Mouse (Mus musculus): Measurements from ENCODE around the gene Bex6. TPM values are rescaled to one million over a fixed set of nuclear protein-coding genes. Genes with fewer than 3 reads are reported as not detected.
A peak's percentile ranks its signal among the peaks of the same experiment; 100 is the strongest.

The Bex6 gene
- total and polyA plus RNA-seq, 3 experiments, result not detected

DNA sequence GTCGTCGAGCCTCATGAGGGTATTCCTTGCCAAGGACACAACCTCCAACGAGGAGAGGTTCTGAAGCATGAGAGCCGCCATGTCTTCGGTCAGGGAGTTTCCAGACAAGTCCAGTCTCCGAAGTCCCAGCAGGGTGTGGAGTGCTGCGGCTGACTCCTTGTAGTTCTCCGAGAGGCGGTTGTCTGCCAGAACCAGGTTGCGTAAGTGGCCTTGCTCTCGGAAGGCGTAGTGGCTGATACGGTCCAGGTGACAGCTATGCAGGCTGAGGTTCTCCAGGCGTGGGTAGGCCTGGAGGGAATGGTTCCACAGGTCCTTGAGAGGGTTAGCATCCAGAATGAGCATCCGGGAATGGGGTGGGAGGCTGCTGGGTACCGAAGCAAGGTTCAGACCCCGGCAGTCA, 35.0 kb upstream of the Bex6 start:
- no peaks in the 10 kb centered on the region for H3K79me2 ChIP-seq (replicated peaks; ENCODE audit: control insufficient read depth, insufficient read depth, low read length)
- no peak overlapping the region for H3K27ac ChIP-seq
- no peak overlapping the region for H3K9ac ChIP-seq (ENCODE audit: low read depth, low read length)
- intact Hi-C loops (cut with DNase I), result no loop called here
- no peak overlapping the region for H3K4me3 ChIP-seq
- no peak for DNase-seq
- TF ChIP-seq EP300 (IDR thresholded peaks at IDR 0.05; ENCODE audit: insufficient read depth, low read depth, low read length), result no peak
- TF ChIP-seq CTCF (IDR thresholded peaks at IDR 0.05), result no peak
- TF ChIP-seq POLR2A (IDR thresholded peaks at IDR 0.05; ENCODE audit: insufficient read depth, low read depth, low read length), result no peak
- no peaks in the 10 kb centered on the region for H3K4me1 ChIP-seq (ENCODE audit: control insufficient read depth, insufficient read depth, low read length)
- WGBS, result 93% methylated on average over 17 of the region's 17 CpGs
- H3K27me3 ChIP-seq (ENCODE audit: control insufficient read depth, insufficient read depth, low read length), result no peaks in the 10 kb centered on the region
- H3K36me3 ChIP-seq (ENCODE audit: control insufficient read depth, insufficient read depth, low read length), result no peaks in the 10 kb centered on the region

DNA sequence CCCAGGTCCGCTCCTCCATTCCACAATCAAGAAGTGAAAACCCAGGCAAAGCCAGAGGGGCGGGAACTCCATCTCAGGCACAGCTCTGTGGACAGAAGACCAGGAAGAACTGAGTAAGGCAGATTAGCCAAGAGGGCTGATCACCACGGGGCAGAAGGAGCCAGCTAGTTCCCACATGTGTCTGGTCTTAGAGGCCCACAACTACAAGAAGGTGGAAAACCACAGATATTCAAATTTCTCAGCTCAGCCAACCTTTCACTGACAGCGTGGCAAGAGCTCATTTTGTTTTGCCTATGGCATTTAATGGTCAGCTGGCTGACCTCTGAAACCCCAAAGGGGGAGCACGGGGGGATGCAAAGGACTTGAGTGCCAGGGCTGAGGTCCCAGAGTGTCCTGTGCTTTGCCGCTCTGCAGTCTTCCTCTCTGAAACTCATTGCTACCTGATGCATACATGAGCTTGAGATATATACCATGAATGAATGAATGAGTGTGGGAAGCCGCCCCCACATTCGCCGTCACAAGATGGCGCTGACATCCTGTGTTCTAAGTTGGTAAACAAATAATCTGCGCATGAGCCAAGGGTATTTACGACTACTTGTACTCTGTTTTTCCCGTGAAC, 31.9 kb upstream of the Bex6 start:
- H3K4me3 ChIP-seq, result no peak overlapping the region
- no peaks in the 10 kb centered on the region for H3K4me1 ChIP-seq (ENCODE audit: control insufficient read depth, insufficient read depth, low read length)
- H3K79me2 ChIP-seq (replicated peaks; ENCODE audit: control insufficient read depth, insufficient read depth, low read length), result no peaks in the 10 kb centered on the region
- H3K27me3 ChIP-seq (ENCODE audit: control insufficient read depth, insufficient read depth, low read length), result no peaks in the 10 kb centered on the region
- DNase-seq, result no peak
- intact Hi-C loops (cut with DNase I), result no loop called here
- no peak overlapping the region for H3K9ac ChIP-seq (ENCODE audit: low read depth, low read length)
- peak overlapping the region; percentile 13 for H3K27ac ChIP-seq
- 63% methylated on average over 11 of the region's 13 CpGs for WGBS
- no peaks in the 10 kb centered on the region for H3K36me3 ChIP-seq (ENCODE audit: control insufficient read depth, insufficient read depth, low read length)
- TF ChIP-seq EP300 (IDR thresholded peaks at IDR 0.05; ENCODE audit: insufficient read depth, low read depth, low read length) (no peak), POLR2A (IDR thresholded peaks at IDR 0.05; ENCODE audit: insufficient read depth, low read depth, low read length) (no peak), CTCF (IDR thresholded peaks at IDR 0.05) (0 out of 2 replicates have a peak, but pooled peaks have one; percentile 16)

DNA sequence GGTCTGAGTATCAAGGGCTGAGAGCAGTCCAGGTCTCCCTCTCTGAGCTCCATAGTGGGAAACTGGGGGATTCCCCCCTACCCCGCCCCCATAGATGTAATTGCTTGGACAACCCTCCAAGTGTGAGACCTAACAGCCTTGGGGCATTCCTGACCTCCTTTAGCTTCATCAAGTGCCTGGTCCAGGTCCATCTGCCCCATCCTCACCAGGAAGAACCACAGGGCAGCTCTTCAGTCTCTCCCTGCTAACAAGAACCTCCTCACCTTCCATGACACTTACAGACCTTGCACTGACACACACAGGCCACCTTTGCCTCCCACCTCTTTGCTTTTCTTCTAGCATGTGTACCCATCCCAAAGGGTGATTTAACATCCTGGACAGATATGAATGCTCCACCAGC, 25.6 kb upstream of the Bex6 start:
- 84% methylated on average over 1 of the region's 1 CpGs for WGBS
- TF ChIP-seq CTCF (IDR thresholded peaks at IDR 0.05) (no peak), POLR2A (IDR thresholded peaks at IDR 0.05; ENCODE audit: insufficient read depth, low read depth, low read length) (no peak), EP300 (IDR thresholded peaks at IDR 0.05; ENCODE audit: insufficient read depth, low read depth, low read length) (no peak)
- intact Hi-C loops (cut with DNase I), result no loop called here
- H3K27ac ChIP-seq, result no peak overlapping the region
- H3K4me3 ChIP-seq, result no peak overlapping the region
- peaks cover 3% of the 10 kb centered on the region; the same call in 1 of the 2 replicates for H3K4me1 ChIP-seq (ENCODE audit: control insufficient read depth, insufficient read depth, low read length)
- no peak overlapping the region for H3K9ac ChIP-seq (ENCODE audit: low read depth, low read length)
- no peak for DNase-seq
- no peaks in the 10 kb centered on the region for H3K36me3 ChIP-seq (ENCODE audit: control insufficient read depth, insufficient read depth, low read length)
- no peaks in the 10 kb centered on the region for H3K27me3 ChIP-seq (ENCODE audit: control insufficient read depth, insufficient read depth, low read length)
- H3K79me2 ChIP-seq (replicated peaks; ENCODE audit: control insufficient read depth, insufficient read depth, low read length), result no peaks in the 10 kb centered on the region

DNA sequence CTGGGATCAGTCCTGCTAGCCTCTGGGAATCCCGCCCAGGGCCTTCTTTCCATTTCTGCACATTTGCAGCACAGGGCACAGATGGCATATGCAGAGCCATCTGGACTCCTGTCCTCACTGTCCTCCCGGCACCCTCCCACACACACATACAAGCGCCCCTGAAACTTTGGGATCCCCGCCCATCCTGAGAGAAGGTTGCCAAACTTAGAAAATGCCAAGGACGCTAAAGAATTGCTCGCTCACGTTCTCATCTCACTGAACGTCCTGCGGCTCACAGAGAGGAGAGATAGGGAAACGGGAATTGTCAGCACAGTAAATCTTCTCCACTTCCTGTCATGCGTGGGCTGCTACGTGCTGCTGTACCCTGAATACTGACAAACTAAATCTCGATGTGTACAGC, 25.2 kb upstream of the Bex6 start:
- TF ChIP-seq CTCF (IDR thresholded peaks at IDR 0.05), result no peak
- no peak for TF ChIP-seq EP300 (IDR thresholded peaks at IDR 0.05; ENCODE audit: insufficient read depth, low read depth, low read length)
- TF ChIP-seq POLR2A (IDR thresholded peaks at IDR 0.05; ENCODE audit: insufficient read depth, low read depth, low read length), result no peak
- Histone ChIP-seq H3K27me3 (ENCODE audit: control insufficient read depth, insufficient read depth, low read length) (no peaks in the 10 kb centered on the region), H3K36me3 (ENCODE audit: control insufficient read depth, insufficient read depth, low read length) (no peaks in the 10 kb centered on the region), H3K27ac (no peak overlapping the region), H3K4me1 (ENCODE audit: control insufficient read depth, insufficient read depth, low read length) (peaks cover 3% of the 10 kb centered on the region; the same call in 1 of the 2 replicates), H3K79me2 (replicated peaks; ENCODE audit: control insufficient read depth, insufficient read depth, low read length) (no peaks in the 10 kb centered on the region), H3K4me3 (no peak overlapping the region), H3K9ac (ENCODE audit: low read depth, low read length) (no peak overlapping the region)
- intact Hi-C loops (cut with DNase I), result no loop called here
- WGBS, result 19% methylated on average over 13 of the region's 13 CpGs
- no peak for DNase-seq

DNA sequence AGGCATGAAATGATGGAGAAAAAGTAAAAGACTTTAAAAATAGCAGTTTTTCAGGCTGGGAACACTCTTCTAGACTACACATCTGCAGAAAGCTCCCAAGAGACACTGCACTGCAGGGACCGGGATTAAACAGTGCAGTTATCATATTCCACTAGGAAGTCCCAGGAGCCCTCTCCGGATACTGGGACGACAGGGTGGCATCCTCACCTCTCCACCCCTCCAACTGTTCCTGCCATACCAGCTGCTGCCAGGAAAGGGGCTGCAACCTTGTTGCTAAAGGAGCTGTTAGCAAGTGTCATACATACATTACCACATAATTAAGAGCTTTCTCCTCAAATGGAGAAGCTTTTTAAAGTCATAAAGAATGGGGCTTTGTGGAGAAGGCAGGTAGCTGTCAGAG, 22.9 kb upstream of the Bex6 start:
- TF ChIP-seq CTCF (IDR thresholded peaks at IDR 0.05) (no peak), EP300 (IDR thresholded peaks at IDR 0.05; ENCODE audit: insufficient read depth, low read depth, low read length) (no peak), POLR2A (IDR thresholded peaks at IDR 0.05; ENCODE audit: insufficient read depth, low read depth, low read length) (no peak)
- no peak for DNase-seq
- no peak overlapping the region for H3K4me3 ChIP-seq
- no peaks in the 10 kb centered on the region for H3K36me3 ChIP-seq (ENCODE audit: control insufficient read depth, insufficient read depth, low read length)
- H3K79me2 ChIP-seq (replicated peaks; ENCODE audit: control insufficient read depth, insufficient read depth, low read length), result no peaks in the 10 kb centered on the region
- H3K4me1 ChIP-seq (ENCODE audit: control insufficient read depth, insufficient read depth, low read length), result peaks cover 3% of the 10 kb centered on the region; the same call in 1 of the 2 replicates
- intact Hi-C loops (cut with DNase I), result no loop called here
- H3K27me3 ChIP-seq (ENCODE audit: control insufficient read depth, insufficient read depth, low read length), result no peaks in the 10 kb centered on the region
- 28% methylated on average over 3 of the region's 3 CpGs for WGBS
- no peak overlapping the region for H3K9ac ChIP-seq (ENCODE audit: low read depth, low read length)
- H3K27ac ChIP-seq, result no peak overlapping the region

DNA sequence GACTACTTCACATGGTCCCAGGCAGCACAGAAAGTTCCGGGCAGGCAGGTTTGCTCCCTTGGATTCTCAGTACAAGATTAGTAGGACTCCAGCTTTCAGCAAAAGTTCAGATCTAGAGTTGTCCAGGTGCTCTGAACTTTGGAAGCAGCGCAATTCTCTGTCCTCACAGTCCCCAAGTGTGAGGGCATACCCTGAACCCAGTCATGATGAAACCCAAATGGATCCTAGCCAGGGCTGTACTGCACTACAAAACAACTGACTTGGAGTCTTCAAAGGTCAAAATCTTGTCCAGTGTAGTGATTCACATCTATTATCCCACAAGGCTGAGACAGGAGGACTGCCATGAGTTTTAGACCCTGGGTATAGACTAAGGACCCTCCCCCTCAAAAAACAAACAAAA, 22.3 kb upstream of the Bex6 start:
- no peak overlapping the region for H3K4me3 ChIP-seq
- H3K4me1 ChIP-seq (ENCODE audit: control insufficient read depth, insufficient read depth, low read length), result peaks cover 3% of the 10 kb centered on the region; the same call in 1 of the 2 replicates
- TF ChIP-seq EP300 (IDR thresholded peaks at IDR 0.05; ENCODE audit: insufficient read depth, low read depth, low read length), result no peak
- no peak for DNase-seq
- H3K36me3 ChIP-seq (ENCODE audit: control insufficient read depth, insufficient read depth, low read length), result no peaks in the 10 kb centered on the region
- H3K9ac ChIP-seq (ENCODE audit: low read depth, low read length), result no peak overlapping the region
- intact Hi-C loops (cut with DNase I), result no loop called here
- WGBS, result 79% methylated on average over 2 of the region's 2 CpGs
- no peaks in the 10 kb centered on the region for H3K27me3 ChIP-seq (ENCODE audit: control insufficient read depth, insufficient read depth, low read length)
- H3K79me2 ChIP-seq (replicated peaks; ENCODE audit: control insufficient read depth, insufficient read depth, low read length), result no peaks in the 10 kb centered on the region
- H3K27ac ChIP-seq, result no peak overlapping the region
